Mouse (Mus musculus): Measurements from ENCODE around the gene Cenpu. TPM values are rescaled to one million over a fixed set of nuclear protein-coding genes. Genes with fewer than 3 reads are reported as not detected.

The Cenpu gene
- polyA plus RNA-seq, 1 experiment from 2014 or later, result 9.7 TPM

GRCm38 (mm10) chr8:46622446-46623270 is 70.8 kb downstream of the Cenpu start:
- Histone ChIP-seq H3K27ac (no peak overlapping the region), H3K4me2 (ENCODE audit: low read length) (no peak overlapping the region), H3K4me3 (replicated peaks; ENCODE audit: low read depth, low read length) (no peak overlapping the region), H3K9me3 (replicated peaks; ENCODE audit: low read length) (no peaks in the 10 kb centered on the region), H3K9ac (ENCODE audit: low read depth, low read length) (no peak overlapping the region), H3K36me3 (ENCODE audit: insufficient read depth, low read length) (no peaks in the 10 kb centered on the region), H3K4me1 (replicated peaks; ENCODE audit: insufficient read depth, low read length) (no peaks in the 10 kb centered on the region), H3K27me3 (ENCODE audit: insufficient read depth, low read length) (no peaks in the 10 kb centered on the region)
- ATAC-seq (replicated peaks; ENCODE audit: low FRiP score, low read depth) (no peak), DNase-seq (ENCODE audit: low spot score) (peak; percentile 66)
- 68% methylated on average over 9 of the region's 9 CpGs for WGBS
- TF ChIP-seq CTCF (IDR thresholded peaks at IDR 0.05; ENCODE audit: low read depth), result no peak

- Histone ChIP-seq H3K4me2 (ENCODE audit: low read length) (no peak overlapping the region), H3K4me1 (replicated peaks; ENCODE audit: insufficient read depth, low read length) (no peaks in the 10 kb centered on the region), H3K27ac (no peak overlapping the region), H3K9me3 (replicated peaks; ENCODE audit: low read length) (no peaks in the 10 kb centered on the region), H3K27me3 (ENCODE audit: insufficient read depth, low read length) (no peaks in the 10 kb centered on the region), H3K36me3 (ENCODE audit: insufficient read depth, low read length) (0 out of 2 replicates have a peak, but pooled peaks cover 3% of the 10 kb centered on the region), H3K4me3 (replicated peaks; ENCODE audit: low read depth, low read length) (no peak overlapping the region), H3K9ac (ENCODE audit: low read depth, low read length) (no peak overlapping the region)
- DNase-seq (ENCODE audit: low spot score), result no peak
- ATAC-seq (replicated peaks; ENCODE audit: low FRiP score, low read depth), result no peak
- no peak for TF ChIP-seq CTCF (IDR thresholded peaks at IDR 0.05; ENCODE audit: low read depth)
- 22% methylated on average over 1 of the region's 1 CpGs for WGBS
Observed at GRCm38 (mm10) chr8:46625166-46625565, 73.3 kb downstream of the Cenpu start.

DNA sequence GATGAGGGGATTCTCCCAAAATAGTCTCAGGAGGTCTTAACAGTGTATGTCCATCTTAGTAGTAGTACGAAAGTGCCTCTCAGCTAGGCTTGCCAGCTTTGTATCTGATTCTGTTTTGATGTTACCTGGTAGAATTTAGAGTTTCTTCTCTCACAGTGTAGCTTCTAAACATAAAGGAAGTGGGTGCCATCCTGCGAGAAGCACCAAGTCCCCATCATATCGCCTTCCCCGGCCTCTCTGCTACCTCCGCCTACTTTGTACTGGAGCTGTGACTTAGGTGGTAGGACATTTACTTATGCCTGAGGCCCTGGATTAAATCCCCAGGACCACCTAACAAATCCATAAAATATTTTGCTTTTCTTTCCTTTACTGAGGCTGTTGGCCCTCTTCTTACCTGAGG is 74.8 kb downstream of the Cenpu start:
- 98% methylated on average over 5 of the region's 5 CpGs for WGBS

GRCm38 (mm10) chr8:46627881-46628280 is 76.1 kb downstream of the Cenpu start:
- 0 out of 2 replicates have a peak, but pooled peaks cover 14% of the 10 kb centered on the region for H3K36me3 ChIP-seq (ENCODE audit: insufficient read depth, low read length)
- H3K4me2 ChIP-seq (ENCODE audit: low read length), result no peak overlapping the region
- DNase-seq (ENCODE audit: low spot score) (no peak), ATAC-seq (replicated peaks; ENCODE audit: low FRiP score, low read depth) (no peak)
- no peaks in the 10 kb centered on the region for H3K4me1 ChIP-seq (replicated peaks; ENCODE audit: insufficient read depth, low read length)
- no peak overlapping the region for H3K27ac ChIP-seq
- no peaks in the 10 kb centered on the region for H3K27me3 ChIP-seq (ENCODE audit: insufficient read depth, low read length)
- 78% methylated on average over 7 of the region's 7 CpGs for WGBS
- TF ChIP-seq CTCF (IDR thresholded peaks at IDR 0.05; ENCODE audit: low read depth), result no peak
- H3K9me3 ChIP-seq (replicated peaks; ENCODE audit: low read length), result no peaks in the 10 kb centered on the region
- no peak overlapping the region for H3K4me3 ChIP-seq (replicated peaks; ENCODE audit: low read depth, low read length)
- H3K9ac ChIP-seq (ENCODE audit: low read depth, low read length), result no peak overlapping the region

More for the DNA sequence above, 74.8 kb downstream of the Cenpu start:
- Histone ChIP-seq H3K4me3 (replicated peaks; ENCODE audit: low read depth, low read length) (no peak overlapping the region), H3K9me3 (replicated peaks; ENCODE audit: low read length) (no peaks in the 10 kb centered on the region), H3K4me1 (replicated peaks; ENCODE audit: insufficient read depth, low read length) (no peaks in the 10 kb centered on the region), H3K27ac (no peak overlapping the region), H3K27me3 (ENCODE audit: insufficient read depth, low read length) (no peaks in the 10 kb centered on the region), H3K9ac (ENCODE audit: low read depth, low read length) (no peak overlapping the region), H3K36me3 (ENCODE audit: insufficient read depth, low read length) (0 out of 2 replicates have a peak, but pooled peaks cover 6% of the 10 kb centered on the region), H3K4me2 (ENCODE audit: low read length) (no peak overlapping the region)
- DNase-seq (ENCODE audit: low spot score), result no peak
- ATAC-seq (replicated peaks; ENCODE audit: low FRiP score, low read depth), result no peak
- TF ChIP-seq CTCF (IDR thresholded peaks at IDR 0.05; ENCODE audit: low read depth), result no peak

- no peak overlapping the region for H3K27ac ChIP-seq
- no peak for DNase-seq (ENCODE audit: low spot score)
- WGBS, result 79% methylated on average over 1 of the region's 1 CpGs
- H3K4me3 ChIP-seq (replicated peaks; ENCODE audit: low read depth, low read length), result no peak overlapping the region
- no peaks in the 10 kb centered on the region for H3K4me1 ChIP-seq (replicated peaks; ENCODE audit: insufficient read depth, low read length)
- H3K9ac ChIP-seq (ENCODE audit: low read depth, low read length), result no peak overlapping the region
- no peak for ATAC-seq (replicated peaks; ENCODE audit: low FRiP score, low read depth)
- no peak for TF ChIP-seq CTCF (IDR thresholded peaks at IDR 0.05; ENCODE audit: low read depth)
- no peaks in the 10 kb centered on the region for H3K9me3 ChIP-seq (replicated peaks; ENCODE audit: low read length)
- no peak overlapping the region for H3K4me2 ChIP-seq (ENCODE audit: low read length)
- H3K27me3 ChIP-seq (ENCODE audit: insufficient read depth, low read length), result no peaks in the 10 kb centered on the region
- peaks cover 18% of the 10 kb centered on the region; the same call in 1 of the 2 replicates for H3K36me3 ChIP-seq (ENCODE audit: insufficient read depth, low read length)
Observed at GRCm38 (mm10) chr8:46628645-46629044, 76.8 kb downstream of the Cenpu start.

Other genes with a start within 250 kb of the Cenpu start
- 47.0 and 49.7 TPM in 2 replicates for gene Acsl1, start 81.0 kb upstream of the Cenpu start, polyA plus RNA-seq (2015; fragmentation: Nextera tagmentation; extraction: Ambion mirVana)
- gene Primpol, start 65.2 kb downstream of the Cenpu start, polyA plus RNA-seq (2015; fragmentation: Nextera tagmentation; extraction: Ambion mirVana), result 9.6 and 10.4 TPM in 2 replicates
- 53.5 and 62.5 TPM in 2 replicates for gene Casp3, start 65.3 kb downstream of the Cenpu start, polyA plus RNA-seq (2015; fragmentation: Nextera tagmentation; extraction: Ambion mirVana)
- gene Irf2, start 187.7 kb downstream of the Cenpu start, polyA plus RNA-seq (2015; fragmentation: Nextera tagmentation; extraction: Ambion mirVana), result 28.1 and 30.6 TPM in 2 replicates